Mouse (Mus musculus): Measurements from ENCODE around the gene Chm. TPM values are rescaled to one million over a fixed set of nuclear protein-coding genes. Genes with fewer than 3 reads are reported as not detected.

Chm gene
- total and polyA plus RNA-seq, 2 experiments from 2014 or later, result 12.2 to 19.4 TPM

GRCm38 (mm10) chrX:113160268-113160860 is 25.0 kb downstream of the Chm start:
- H3K36me3 ChIP-seq (ENCODE audit: insufficient read depth, low read length), result no peaks in the 10 kb centered on the region
- H3K4me1 ChIP-seq (ENCODE audit: insufficient read depth, low read length), result no peaks in the 10 kb centered on the region
- H3K9ac ChIP-seq (replicated peaks; ENCODE audit: low read length), result no peak overlapping the region
- H3K4me3 ChIP-seq (ENCODE audit: low read length), result no peak overlapping the region
- no peak for DNase-seq (ENCODE audit: low spot score)
- no peaks in the 10 kb centered on the region for H3K27me3 ChIP-seq (ENCODE audit: insufficient read depth, low read length)
- H3K27ac ChIP-seq, result no peak overlapping the region
- ATAC-seq, result no peak
- no peak for TF ChIP-seq CTCF (IDR thresholded peaks at IDR 0.05; ENCODE audit: low read depth)
- no peaks in the 10 kb centered on the region for H3K9me3 ChIP-seq (ENCODE audit: low read length)
- no peak overlapping the region for H3K4me2 ChIP-seq (ENCODE audit: low read depth, low read length)
- WGBS, result 69% methylated on average over 3 of the region's 3 CpGs

- no peak overlapping the region for H3K27ac ChIP-seq
- H3K27me3 ChIP-seq (ENCODE audit: insufficient read depth, low read length), result no peaks in the 10 kb centered on the region
- H3K9me3 ChIP-seq (ENCODE audit: low read length), result no peaks in the 10 kb centered on the region
- DNase-seq (ENCODE audit: low spot score) (no peak), ATAC-seq (no peak)
- no peak overlapping the region for H3K4me3 ChIP-seq (ENCODE audit: low read length)
- H3K36me3 ChIP-seq (ENCODE audit: insufficient read depth, low read length), result no peaks in the 10 kb centered on the region
- no peaks in the 10 kb centered on the region for H3K4me1 ChIP-seq (ENCODE audit: insufficient read depth, low read length)
- H3K4me2 ChIP-seq (ENCODE audit: low read depth, low read length), result no peak overlapping the region
- whole genome bisulfite sequencing, result 70% methylated on average over 2 of the region's 2 CpGs
- no peak for TF ChIP-seq CTCF (IDR thresholded peaks at IDR 0.05; ENCODE audit: low read depth)
- no peak overlapping the region for H3K9ac ChIP-seq (replicated peaks; ENCODE audit: low read length)
Measured at GRCm38 (mm10) chrX:113084171-113084570, 101.1 kb downstream of the Chm start.

GRCm38 (mm10) chrX:113076053-113076452 is 109.3 kb downstream of the Chm start:
- WGBS, result 91% methylated on average over 2 of the region's 2 CpGs
- no peak for ATAC-seq

GRCm38 (mm10) chrX:113074823-113075222 is 110.5 kb downstream of the Chm start:
- no peaks in the 10 kb centered on the region for H3K4me1 ChIP-seq (ENCODE audit: insufficient read depth, low read length)
- H3K27ac ChIP-seq, result no peak overlapping the region
- no peaks in the 10 kb centered on the region for H3K9me3 ChIP-seq (ENCODE audit: low read length)
- no peak for TF ChIP-seq CTCF (IDR thresholded peaks at IDR 0.05; ENCODE audit: low read depth)
- 83% methylated on average over 4 of the region's 4 CpGs for WGBS
- no peak for DNase-seq (ENCODE audit: low spot score)
- no peaks in the 10 kb centered on the region for H3K27me3 ChIP-seq (ENCODE audit: insufficient read depth, low read length)
- no peak overlapping the region for H3K4me2 ChIP-seq (ENCODE audit: low read depth, low read length)
- no peak overlapping the region for H3K4me3 ChIP-seq (ENCODE audit: low read length)
- no peaks in the 10 kb centered on the region for H3K36me3 ChIP-seq (ENCODE audit: insufficient read depth, low read length)
- no peak overlapping the region for H3K9ac ChIP-seq (replicated peaks; ENCODE audit: low read length)
- ATAC-seq, result no peak

More at GRCm38 (mm10) chrX:113076053-113076452, 109.3 kb downstream of the Chm start:
- H3K4me2 ChIP-seq (ENCODE audit: low read depth, low read length), result no peak overlapping the region
- H3K36me3 ChIP-seq (ENCODE audit: insufficient read depth, low read length), result no peaks in the 10 kb centered on the region
- no peaks in the 10 kb centered on the region for H3K27me3 ChIP-seq (ENCODE audit: insufficient read depth, low read length)
- H3K27ac ChIP-seq, result no peak overlapping the region
- H3K9ac ChIP-seq (replicated peaks; ENCODE audit: low read length), result no peak overlapping the region
- no peaks in the 10 kb centered on the region for H3K9me3 ChIP-seq (ENCODE audit: low read length)
- no peaks in the 10 kb centered on the region for H3K4me1 ChIP-seq (ENCODE audit: insufficient read depth, low read length)
- DNase-seq (ENCODE audit: low spot score), result no peak
- TF ChIP-seq CTCF (IDR thresholded peaks at IDR 0.05; ENCODE audit: low read depth), result no peak
- no peak overlapping the region for H3K4me3 ChIP-seq (ENCODE audit: low read length)

- 85% methylated on average over 3 of the region's 3 CpGs for WGBS
- Histone ChIP-seq H3K4me1 (ENCODE audit: insufficient read depth, low read length) (no peaks in the 10 kb centered on the region), H3K27ac (no peak overlapping the region), H3K4me2 (ENCODE audit: low read depth, low read length) (no peak overlapping the region), H3K27me3 (ENCODE audit: insufficient read depth, low read length) (no peaks in the 10 kb centered on the region), H3K9ac (replicated peaks; ENCODE audit: low read length) (no peak overlapping the region), H3K4me3 (ENCODE audit: low read length) (no peak overlapping the region), H3K9me3 (ENCODE audit: low read length) (no peaks in the 10 kb centered on the region), H3K36me3 (ENCODE audit: insufficient read depth, low read length) (no peaks in the 10 kb centered on the region)
- ATAC-seq (no peak), DNase-seq (ENCODE audit: low spot score) (no peak)
- TF ChIP-seq CTCF (IDR thresholded peaks at IDR 0.05; ENCODE audit: low read depth), result no peak
Measured at GRCm38 (mm10) chrX:113003621-113004020, 181.7 kb downstream of the Chm start.

GRCm38 (mm10) chrX:113002192-113002591 is 183.1 kb downstream of the Chm start:
- H3K9me3 ChIP-seq (ENCODE audit: low read length), result no peaks in the 10 kb centered on the region
- H3K9ac ChIP-seq (replicated peaks; ENCODE audit: low read length), result no peak overlapping the region
- H3K27ac ChIP-seq, result no peak overlapping the region
- 78% methylated on average over 3 of the region's 3 CpGs for WGBS
- no peaks in the 10 kb centered on the region for H3K36me3 ChIP-seq (ENCODE audit: insufficient read depth, low read length)
- ATAC-seq, result no peak
- H3K4me3 ChIP-seq (ENCODE audit: low read length), result no peak overlapping the region
- no peaks in the 10 kb centered on the region for H3K27me3 ChIP-seq (ENCODE audit: insufficient read depth, low read length)
- no peak for DNase-seq (ENCODE audit: low spot score)
- no peak for TF ChIP-seq CTCF (IDR thresholded peaks at IDR 0.05; ENCODE audit: low read depth)
- H3K4me1 ChIP-seq (ENCODE audit: insufficient read depth, low read length), result no peaks in the 10 kb centered on the region
- H3K4me2 ChIP-seq (ENCODE audit: low read depth, low read length), result no peak overlapping the region

MicroRNAs encoded within 50 kb of the gene (microRNA counts, 519-probe panel; counts per million panel counts)
- 3,086 counts per million, percentile 49 among the panel's probes with 10 or more counts for microRNA mmu-miR-361

Small RNAs within 50 kb of the gene (microRNA-seq; reads per million reads assigned to microRNA genes)
- 3,255 to 4,145 reads per million in 2 experiments for gene Mir361

Other genes starting within 250 kb of the Chm start
- gene Dach2, start 112.0 kb upstream of the Chm start, total RNA-seq (2014; rRNA removed), result 13.7 and 14.4 TPM in 2 replicates
- 13.3 and 15.0 TPM in 2 replicates for gene Dach2, start 112.0 kb upstream of the Chm start, polyA plus RNA-seq (2015; fragmentation: Nextera tagmentation; extraction: Ambion mirVana)

All from hindbrain, postnatal 0 days (tissue).